Mouse (Mus musculus) cortical plate, adult 2 months (tissue): ENCODE measurements at regions not wholly inside any gene's neighbourhood (a gene's known extent, or its start where the extent isn't known, plus 50 kb on each side); places are given as distances from the start of the nearest gene placed in this dataset.

ENCODE experiments used
- CTCF ChIP-seq: fragments of 200-500 bp; IDR thresholded peaks from 2 replicates; pipeline ENCODE4 v1.5.1; 2011; ENCODE audit warnings: mild to moderate bottlenecking, control low read depth, low read length; ENCODE audit not compliant: insufficient read depth; ENCODE audit errors: extremely low read depth
- POLR2A ChIP-seq: fragments of 200-500 bp; IDR thresholded peaks from 2 replicates; pipeline ENCODE4 v1.6.1; 2011; ENCODE audit warnings: mild to moderate bottlenecking, low read length, control low read depth; ENCODE audit not compliant: insufficient read depth; ENCODE audit errors: extremely low read depth

- TF ChIP-seq CTCF (no peak), POLR2A (no peak)
Observed at GRCm38 (mm10) chr16:39234290-39234689, 341.8 kb downstream of the Igsf11 start.
